Mouse (Mus musculus): ENCODE data around the gene Adamts15. TPM values are rescaled to one million over a fixed set of nuclear protein-coding genes. Genes with fewer than 3 reads are reported as not detected.
A peak's percentile ranks its signal among the peaks of the same experiment; 100 is the strongest.

The Adamts15 gene
- polyA plus RNA-seq, 1 experiment from 2014 or later = 16.6 TPM

DNA sequence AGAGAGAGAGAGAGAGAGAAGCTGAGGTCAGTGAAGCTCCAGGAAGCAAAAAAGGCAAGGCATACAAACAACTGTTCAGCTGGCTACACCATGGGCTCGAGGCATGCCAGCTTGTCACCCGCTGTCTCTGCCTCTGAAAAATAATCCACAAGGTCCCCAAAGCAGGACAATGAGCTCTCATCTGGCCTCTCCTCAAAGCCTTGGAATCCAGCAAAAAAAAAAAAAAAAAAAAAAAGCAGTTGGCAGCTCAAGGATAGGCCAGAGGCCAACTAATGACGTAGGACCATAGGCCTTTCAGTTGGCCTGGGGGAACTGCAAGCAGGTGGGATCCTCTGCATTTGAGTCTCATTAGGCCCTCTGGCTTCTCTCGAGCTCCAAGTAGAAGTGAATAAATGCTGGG lies 27.7 kb upstream of the Adamts15 start:
- no peak overlapping the region for H3K4me3 ChIP-seq (replicated peaks)
- no peak overlapping the region for H3K27ac ChIP-seq
- H3K9me3 ChIP-seq = no peaks in the 10 kb centered on the region
- H3K4me2 ChIP-seq = no peak overlapping the region
- H3K27me3 ChIP-seq = peaks cover 24% of the 10 kb centered on the region
- no peak for ATAC-seq (ENCODE audit: insufficient number of reproducible peaks, insufficient read depth, low FRiP score, low TSS enrichment, low read depth)
- peaks cover 4% of the 10 kb centered on the region; the same call in 1 of the 2 replicates for H3K4me1 ChIP-seq (replicated peaks)
- H3K36me3 ChIP-seq = no peaks in the 10 kb centered on the region
- H3K9ac ChIP-seq (replicated peaks) = no peak overlapping the region
- 86% methylated on average over 4 of the region's 4 CpGs for WGBS

DNA sequence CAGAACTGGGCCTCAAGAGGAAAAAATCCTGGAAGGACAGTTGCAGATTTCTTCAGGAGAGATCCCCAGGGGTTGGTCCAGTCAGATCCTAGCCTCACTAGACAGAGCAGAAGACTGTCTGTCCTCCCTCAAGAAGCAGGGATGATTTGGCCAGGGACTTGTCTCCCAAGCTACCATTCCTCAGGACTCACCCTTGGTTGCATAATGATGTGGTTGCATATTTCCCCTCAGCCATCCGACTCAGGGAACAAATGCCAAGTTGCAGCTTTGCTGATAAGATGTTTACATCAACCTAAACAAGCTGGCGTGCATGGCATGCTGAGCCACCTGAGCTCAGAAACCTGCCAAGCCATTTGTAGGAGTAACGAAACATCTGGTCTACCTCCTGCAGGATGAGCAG lies 27.2 kb upstream of the Adamts15 start:
- Histone ChIP-seq H3K4me2 (no peak overlapping the region), H3K27me3 (peaks cover 29% of the 10 kb centered on the region), H3K4me1 (replicated peaks) (peaks cover 4% of the 10 kb centered on the region; the same call in 1 of the 2 replicates), H3K9me3 (no peaks in the 10 kb centered on the region), H3K9ac (replicated peaks) (no peak overlapping the region), H3K4me3 (replicated peaks) (no peak overlapping the region), H3K36me3 (no peaks in the 10 kb centered on the region), H3K27ac (no peak overlapping the region)
- no peak for ATAC-seq (ENCODE audit: insufficient number of reproducible peaks, insufficient read depth, low FRiP score, low TSS enrichment, low read depth)
- WGBS = 84% methylated on average over 3 of the region's 3 CpGs

DNA sequence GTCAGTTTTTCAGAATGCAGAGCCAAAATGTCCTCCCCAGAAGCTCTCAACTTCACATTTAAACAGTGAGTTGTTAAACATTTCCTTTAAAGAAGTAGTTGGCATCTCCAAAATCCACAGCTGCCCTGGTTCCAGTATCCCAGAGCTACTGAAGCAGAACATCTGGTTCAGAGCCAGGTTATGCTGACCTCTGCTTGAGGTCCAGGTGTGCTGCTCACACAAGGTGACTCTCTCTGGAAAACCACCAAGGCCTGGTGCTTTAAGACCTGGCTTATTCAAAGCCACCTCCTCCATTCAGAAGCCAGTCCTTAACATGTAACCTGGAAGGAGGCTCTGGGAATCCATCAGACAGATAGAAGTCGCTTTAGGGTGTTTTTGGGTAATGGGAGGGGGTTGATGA lies 23.0 kb upstream of the Adamts15 start:
- Histone ChIP-seq H3K36me3 (no peaks in the 10 kb centered on the region), H3K27me3 (peaks cover 70% of the 10 kb centered on the region), H3K9me3 (no peaks in the 10 kb centered on the region), H3K4me1 (replicated peaks) (peaks cover 14% of the 10 kb centered on the region), H3K27ac (no peak overlapping the region), H3K9ac (replicated peaks) (no peak overlapping the region), H3K4me2 (no peak overlapping the region), H3K4me3 (replicated peaks) (no peak overlapping the region)
- WGBS = 40% methylated on average over 1 of the region's 1 CpGs
- no peak for ATAC-seq (ENCODE audit: insufficient number of reproducible peaks, insufficient read depth, low FRiP score, low TSS enrichment, low read depth)

DNA sequence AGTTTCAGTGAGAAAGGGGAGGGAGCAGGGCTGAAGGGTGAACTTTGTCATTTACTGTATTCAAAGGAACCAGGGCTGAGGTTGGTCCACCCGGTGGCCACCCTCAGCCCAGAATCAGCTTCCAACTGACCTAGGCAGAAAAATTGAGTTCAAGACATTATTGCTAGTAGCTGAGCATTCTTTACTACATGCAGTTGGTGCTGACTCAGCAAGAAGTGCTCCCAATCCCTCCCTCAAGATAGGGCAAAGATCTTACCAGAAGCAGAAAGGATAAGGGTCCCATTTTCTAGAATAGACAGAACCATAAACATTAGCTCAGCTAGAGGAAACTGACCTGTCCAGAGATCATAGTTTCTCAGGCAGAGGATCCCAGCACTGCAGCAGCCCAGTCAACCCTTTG lies 22.0 kb upstream of the Adamts15 start:
- WGBS = 37% methylated on average over 1 of the region's 1 CpGs
- Histone ChIP-seq H3K36me3 (no peaks in the 10 kb centered on the region), H3K9me3 (peaks cover 3% of the 10 kb centered on the region; the same call in 1 of the 2 replicates), H3K9ac (replicated peaks) (no peak overlapping the region), H3K4me2 (no peak overlapping the region), H3K4me3 (replicated peaks) (0 out of 2 replicates have a peak overlapping the region, but pooled peaks have one; percentile 63), H3K27me3 (peaks cover 72% of the 10 kb centered on the region), H3K4me1 (replicated peaks) (peaks cover 14% of the 10 kb centered on the region), H3K27ac (no peak overlapping the region)
- no peak for ATAC-seq (ENCODE audit: insufficient number of reproducible peaks, insufficient read depth, low FRiP score, low TSS enrichment, low read depth)

DNA sequence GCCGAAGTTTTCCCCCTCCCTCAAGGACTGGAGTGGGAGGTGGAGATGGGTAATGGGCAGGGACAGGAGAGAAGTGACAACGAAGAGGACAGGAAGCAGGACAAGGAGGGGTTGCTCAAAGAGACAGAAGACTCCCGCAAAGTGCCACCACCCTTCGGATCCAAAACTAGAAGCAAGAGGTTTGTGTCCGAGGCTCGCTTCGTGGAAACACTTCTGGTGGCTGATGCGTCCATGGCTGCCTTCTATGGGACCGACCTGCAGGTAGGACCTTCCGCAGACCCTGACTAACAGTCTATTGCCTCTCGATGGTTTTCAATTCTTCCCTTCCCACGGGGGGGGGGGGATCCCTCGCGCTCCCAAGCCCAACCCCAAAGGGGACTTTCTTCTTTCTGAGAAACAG lies 21.1 kb upstream of the Adamts15 start:
- Histone ChIP-seq H3K4me1 (replicated peaks) (peaks cover 14% of the 10 kb centered on the region), H3K9ac (replicated peaks) (peak overlapping the region; percentile 56), H3K9me3 (peaks cover 3% of the 10 kb centered on the region; the same call in 1 of the 2 replicates), H3K36me3 (no peaks in the 10 kb centered on the region), H3K4me3 (replicated peaks) (peak overlapping the region; percentile 63), H3K27me3 (peaks cover 80% of the 10 kb centered on the region), H3K27ac (no peak overlapping the region), H3K4me2 (peak overlapping the region; percentile 100)
- ATAC-seq (ENCODE audit: insufficient number of reproducible peaks, insufficient read depth, low FRiP score, low TSS enrichment, low read depth) = no peak
- WGBS = under 1% methylated on average over 14 of the region's 14 CpGs

DNA sequence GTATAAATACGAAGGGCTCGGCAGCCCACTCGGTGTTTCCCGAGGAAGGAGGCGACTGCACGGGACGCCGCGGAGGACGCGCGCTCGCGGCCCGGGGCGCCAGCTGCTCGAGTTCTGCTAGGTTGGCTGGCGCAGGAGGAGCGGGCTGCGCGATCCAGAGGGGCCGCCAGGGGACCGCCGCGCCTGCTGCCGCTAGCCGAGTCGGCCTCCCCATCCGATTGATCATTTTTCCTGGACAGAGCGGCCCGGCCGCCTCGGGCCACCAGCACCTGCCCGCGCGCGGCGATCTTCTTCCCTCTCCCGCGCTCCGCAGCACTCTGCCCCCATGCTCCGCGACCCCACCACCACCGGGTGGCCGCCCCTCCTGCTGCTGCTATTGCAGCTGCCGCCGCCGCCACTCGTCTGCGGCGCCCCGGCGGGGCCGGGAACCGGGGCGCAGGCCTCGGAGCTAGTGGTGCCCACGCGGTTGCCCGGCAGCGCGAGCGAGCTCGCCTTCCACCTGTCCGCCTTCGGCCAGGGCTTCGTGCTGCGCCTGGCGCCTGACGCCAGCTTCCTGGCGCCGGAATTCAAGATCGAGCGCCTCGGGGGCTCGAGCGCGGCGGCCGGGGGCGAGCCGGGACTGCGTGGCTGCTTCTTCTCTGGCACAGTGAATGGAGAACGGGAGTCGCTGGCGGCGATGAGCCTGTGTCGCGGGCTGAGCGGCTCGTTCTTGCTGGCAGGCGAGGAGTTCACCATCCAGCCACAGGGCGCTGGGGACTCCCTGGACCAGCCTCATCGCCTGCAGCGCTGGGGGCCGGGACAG lies 20.5 kb upstream of the Adamts15 start, which contains the start of gene Adamts8:
Gene Adamts8, plus strand, starts transcription at position 51 of the 802 bp plus-strand sequence.
- WGBS = under 1% methylated on average over 96 of the region's 96 CpGs
- Histone ChIP-seq H3K4me2 (peak within 1 kb of the TSS; percentile 100), H3K9me3 (peaks cover 3% of the 10 kb centered on the region; the same call in 1 of the 2 replicates), H3K27me3 (peaks cover 81% of the 10 kb centered on the region), H3K27ac (no peak within 1 kb of the TSS), H3K9ac (replicated peaks) (peak within 1 kb of the TSS; percentile 56), H3K36me3 (no peaks in the 10 kb centered on the region), H3K4me3 (replicated peaks) (peak within 1 kb of the TSS; percentile 63), H3K4me1 (replicated peaks) (peaks cover 14% of the 10 kb centered on the region)
- ATAC-seq (ENCODE audit: insufficient number of reproducible peaks, insufficient read depth, low FRiP score, low TSS enrichment, low read depth) = peak; percentile 39; the same call in 1 of the 2 replicates

DNA sequence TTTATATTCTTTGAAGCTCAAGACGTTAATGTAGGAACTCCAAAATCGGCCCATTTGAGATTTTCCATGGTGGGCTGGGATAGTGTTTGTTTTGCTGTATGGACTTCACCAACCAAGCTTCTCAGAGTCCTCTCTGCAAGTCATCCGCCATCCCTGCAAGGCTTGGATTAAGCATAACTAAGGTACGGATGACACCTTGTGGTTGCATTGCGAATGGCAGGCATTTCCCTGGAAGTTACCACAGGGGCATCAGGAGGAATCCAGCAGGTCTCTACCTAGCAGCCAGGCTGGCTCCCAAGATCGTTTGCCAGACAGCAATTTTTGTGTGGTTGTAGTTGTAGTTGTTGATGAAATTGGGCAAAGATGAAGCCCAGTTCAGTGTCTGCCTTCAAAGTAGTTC lies 18.1 kb upstream of the Adamts15 start:
- Histone ChIP-seq H3K4me1 (replicated peaks) (peaks cover 14% of the 10 kb centered on the region), H3K27me3 (peaks cover 63% of the 10 kb centered on the region), H3K36me3 (no peaks in the 10 kb centered on the region), H3K4me3 (replicated peaks) (no peak overlapping the region), H3K9me3 (peaks cover 3% of the 10 kb centered on the region; the same call in 1 of the 2 replicates), H3K9ac (replicated peaks) (no peak overlapping the region), H3K4me2 (no peak overlapping the region), H3K27ac (no peak overlapping the region)
- WGBS = 5% methylated on average over 6 of the region's 6 CpGs
- ATAC-seq (ENCODE audit: insufficient number of reproducible peaks, insufficient read depth, low FRiP score, low TSS enrichment, low read depth) = no peak

DNA sequence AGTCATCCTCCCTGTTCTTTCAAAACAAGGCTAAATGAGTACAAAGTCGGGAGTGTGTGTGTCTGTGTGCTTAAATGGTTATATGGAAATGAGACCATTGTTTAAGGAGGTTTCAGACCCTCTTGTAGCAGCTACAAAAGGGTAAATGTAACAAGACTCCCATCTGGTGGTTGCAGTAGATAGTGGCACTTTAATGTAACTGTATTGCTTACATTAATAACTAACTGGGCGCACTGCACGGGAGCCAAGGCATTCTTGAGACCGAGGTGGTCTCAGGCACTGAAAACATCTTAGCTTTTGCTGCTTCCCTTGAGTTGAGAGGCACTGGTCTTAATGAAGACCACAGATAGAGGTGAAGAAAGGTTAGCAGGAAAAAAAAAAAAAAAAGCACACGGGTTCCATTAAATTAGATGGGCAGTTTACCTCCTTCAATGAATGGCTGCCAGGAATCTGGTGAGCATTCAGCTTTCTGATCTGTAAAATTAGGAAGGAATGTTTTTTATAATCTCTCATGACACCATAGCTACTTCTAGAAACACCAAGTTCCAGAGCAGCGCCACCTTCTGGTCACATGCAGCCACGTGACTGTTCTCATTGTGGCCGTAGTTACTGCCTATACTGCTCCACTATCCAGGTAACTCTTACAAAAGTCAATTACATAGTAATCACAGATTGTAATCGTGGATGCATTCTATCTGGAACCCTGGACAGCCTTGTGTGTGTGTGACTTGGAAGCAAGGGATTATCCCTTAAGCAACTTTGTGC lies 14.6 kb upstream of the Adamts15 start:
- no peaks in the 10 kb centered on the region for H3K4me1 ChIP-seq (replicated peaks)
- H3K4me3 ChIP-seq (replicated peaks) = no peak overlapping the region
- H3K9me3 ChIP-seq = peaks cover 3% of the 10 kb centered on the region; the same call in 1 of the 2 replicates
- no peak overlapping the region for H3K9ac ChIP-seq (replicated peaks)
- WGBS = 33% methylated on average over 9 of the region's 9 CpGs
- H3K36me3 ChIP-seq = no peaks in the 10 kb centered on the region
- H3K4me2 ChIP-seq = 0 out of 2 replicates have a peak overlapping the region, but pooled peaks have one; percentile 2
- peaks cover 29% of the 10 kb centered on the region for H3K27me3 ChIP-seq
- 0 out of 2 replicates have a peak, but pooled peaks have one; percentile 31 for ATAC-seq (ENCODE audit: insufficient number of reproducible peaks, insufficient read depth, low FRiP score, low TSS enrichment, low read depth)
- H3K27ac ChIP-seq = no peak overlapping the region

DNA sequence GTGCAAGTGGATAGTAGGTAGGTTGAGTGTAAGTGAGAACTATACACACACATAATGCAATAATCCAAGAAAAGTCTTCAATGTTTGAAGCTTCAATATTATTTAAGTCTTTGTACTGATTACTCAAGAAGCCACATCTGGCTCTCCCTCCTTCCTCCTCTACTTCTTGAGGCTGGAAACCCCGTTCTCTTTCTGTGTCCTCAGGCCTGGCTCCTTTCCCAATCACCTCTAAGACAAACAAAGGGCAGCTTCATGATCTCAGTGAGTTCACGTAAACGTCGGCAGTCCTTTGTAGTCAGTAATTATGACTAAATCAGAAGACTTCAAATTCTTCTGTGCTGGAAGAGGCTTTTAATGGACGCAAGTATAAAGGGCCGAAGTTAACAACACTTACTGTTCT lies 12.6 kb upstream of the Adamts15 start:
- Histone ChIP-seq H3K27me3 (peaks cover 13% of the 10 kb centered on the region; the same call in 1 of the 2 replicates), H3K27ac (no peak overlapping the region), H3K4me1 (replicated peaks) (no peaks in the 10 kb centered on the region), H3K36me3 (no peaks in the 10 kb centered on the region), H3K4me3 (replicated peaks) (no peak overlapping the region), H3K9me3 (peaks cover 3% of the 10 kb centered on the region; the same call in 1 of the 2 replicates), H3K9ac (replicated peaks) (no peak overlapping the region), H3K4me2 (no peak overlapping the region)
- 53% methylated on average over 6 of the region's 6 CpGs for WGBS
- no peak for ATAC-seq (ENCODE audit: insufficient number of reproducible peaks, insufficient read depth, low FRiP score, low TSS enrichment, low read depth)

DNA sequence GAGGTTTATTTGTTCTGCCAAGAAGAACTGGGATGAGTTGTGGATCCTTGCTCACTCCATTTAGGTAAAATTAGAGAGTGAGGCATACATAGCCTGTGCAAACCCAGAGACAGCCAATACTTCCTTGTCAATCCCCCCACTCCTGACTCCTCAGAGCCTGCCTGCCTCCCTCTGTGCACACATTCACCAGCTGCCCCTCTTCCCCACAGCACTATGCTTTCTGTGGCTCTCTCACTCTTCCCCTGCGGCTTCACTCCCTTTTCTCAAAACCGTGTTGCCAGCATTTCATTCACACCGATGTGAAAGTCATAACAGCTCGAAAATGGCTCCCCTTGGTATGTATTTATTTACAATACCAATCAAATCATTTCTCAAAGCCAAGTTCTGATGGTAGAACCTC lies 10.1 kb upstream of the Adamts15 start:
- no peaks in the 10 kb centered on the region for H3K9me3 ChIP-seq
- H3K27ac ChIP-seq = no peak overlapping the region
- no peak overlapping the region for H3K9ac ChIP-seq (replicated peaks)
- WGBS = 86% methylated on average over 4 of the region's 4 CpGs
- no peaks in the 10 kb centered on the region for H3K27me3 ChIP-seq
- H3K4me3 ChIP-seq (replicated peaks) = no peak overlapping the region
- no peaks in the 10 kb centered on the region for H3K36me3 ChIP-seq
- H3K4me1 ChIP-seq (replicated peaks) = no peaks in the 10 kb centered on the region
- ATAC-seq (ENCODE audit: insufficient number of reproducible peaks, insufficient read depth, low FRiP score, low TSS enrichment, low read depth) = no peak
- no peak overlapping the region for H3K4me2 ChIP-seq

DNA sequence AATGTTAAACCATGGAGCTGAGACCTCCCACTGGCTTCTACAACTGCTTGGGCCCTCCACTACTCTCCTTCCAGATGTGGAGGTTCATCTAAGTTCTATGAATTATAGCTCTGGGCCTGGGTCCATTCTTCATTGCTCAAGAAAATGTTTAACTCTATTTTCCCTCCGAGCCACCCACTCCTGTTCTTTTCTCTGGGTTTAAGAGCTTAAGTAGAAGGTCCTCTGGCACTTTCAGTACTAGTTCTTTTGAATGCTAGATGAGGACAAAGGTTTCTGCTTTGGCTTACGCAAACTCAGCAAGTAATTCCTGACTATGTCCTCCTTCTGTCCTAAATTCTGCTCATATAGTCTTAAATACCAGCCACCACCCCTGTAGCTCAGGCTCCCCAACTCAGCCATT lies 6.5 kb upstream of the Adamts15 start:
- ATAC-seq (ENCODE audit: insufficient number of reproducible peaks, insufficient read depth, low FRiP score, low TSS enrichment, low read depth) = no peak
- H3K27me3 ChIP-seq = peaks cover under 1% of the 10 kb centered on the region; the same call in 1 of the 2 replicates
- WGBS = 90% methylated on average over 2 of the region's 2 CpGs
- no peak overlapping the region for H3K27ac ChIP-seq
- no peak overlapping the region for H3K4me3 ChIP-seq (replicated peaks)
- H3K9me3 ChIP-seq = no peaks in the 10 kb centered on the region
- H3K36me3 ChIP-seq = no peaks in the 10 kb centered on the region
- H3K4me2 ChIP-seq = no peak overlapping the region
- H3K9ac ChIP-seq (replicated peaks) = no peak overlapping the region
- H3K4me1 ChIP-seq (replicated peaks) = no peaks in the 10 kb centered on the region
